Mouse (Mus musculus) kidney, adult 2 months (tissue): ENCODE measurements around the gene Lhfpl3.

Experiments
- CTCF ChIP-seq: fragments of 200-500 bp; conservative IDR thresholded peaks from 2 replicates; pipeline ENCODE4 v1.5.1; 2011; ENCODE audit warnings: low read depth, mild to moderate bottlenecking, control low read depth, low read length, moderate library complexity, mixed read lengths; ENCODE audit not compliant: insufficient read depth, insufficient read length
- POLR2A ChIP-seq: fragments of 200-500 bp; IDR thresholded peaks from one replicate; pipeline ENCODE4 v1.6.1; 2011; ENCODE audit warnings: low read depth, low read length, control low read depth

DNA sequence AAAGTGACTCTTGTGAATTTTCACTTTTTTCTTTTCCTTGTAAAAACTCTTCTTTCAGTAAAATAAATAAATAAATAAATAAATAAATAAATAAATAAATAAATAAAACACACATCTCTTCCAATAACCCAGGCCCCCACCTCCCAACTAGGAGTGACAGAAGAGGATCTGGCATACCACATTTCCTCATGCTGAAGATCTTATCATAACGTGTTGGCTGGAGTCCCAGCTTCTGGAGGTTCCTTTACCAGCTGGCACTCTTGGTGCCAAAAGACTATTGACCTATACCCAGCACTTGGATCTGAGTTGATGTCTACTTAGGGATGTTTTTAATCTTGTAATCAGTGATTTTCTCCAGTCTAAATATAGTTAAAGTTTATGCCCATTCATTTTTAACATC lies 264.6 kb downstream of the Lhfpl3 start:
- TF ChIP-seq POLR2A: no peak
- TF ChIP-seq CTCF: no peak
